19 mouse cellular contexts compared by ENCODE assay signal in the genomic region with DNA sequence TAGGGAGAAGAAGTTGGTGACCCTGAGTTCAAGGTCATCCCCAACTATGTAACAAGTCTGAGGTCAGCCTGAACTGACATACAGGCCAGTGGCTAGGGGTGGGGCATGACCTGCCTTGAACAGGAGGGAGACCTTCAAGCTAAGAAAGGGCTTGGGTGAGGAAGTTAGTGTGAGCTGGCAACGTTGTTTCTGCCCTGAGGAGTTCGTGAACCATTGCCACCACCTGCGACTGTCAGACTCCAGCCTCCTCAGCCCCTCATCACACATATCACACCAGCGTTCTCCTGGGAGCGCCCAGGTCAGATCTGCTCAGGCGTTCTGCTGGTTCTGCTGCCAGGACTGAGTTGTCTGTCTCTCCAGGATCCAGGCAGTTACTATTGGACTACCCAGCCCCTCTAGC. TPM values are rescaled to one million over a fixed set of nuclear protein-coding genes. Genes with fewer than 3 reads are reported as not detected.
"Had no signal": no experiment of that assay in that cellular context is flagged by ENCODE, and none has a peak within 500 bp of the region (broad histone marks: within the 10 kb centered on the region; RNA-seq: fewer than 3 reads in every experiment).

No protein-coding gene starts in this region.

- H3K27me3 ChIP-seq: neural tube, embryonic 13.5 days; neural tube, embryonic 15.5 days; stomach, embryonic 15.5 days had no signal

- H3K4me3 ChIP-seq: neural tube, embryonic 12.5 days; neural tube, embryonic 13.5 days; neural tube, embryonic 15.5 days; stomach, embryonic 15.5 days had no signal

- DNase-seq: retina, postnatal 1 day; right cerebral cortex, adult 18-20 months; right cerebral cortex, postnatal 14 days; right cerebral cortex, postnatal 25 days; right cerebral cortex, postnatal 4 days; spleen, adult 18-20 months; thymus, adult 18-20 months; thymus, adult 2 months; thymus, postnatal 14 days; thymus, postnatal 25 days; thymus, postnatal 36 days; thymus, postnatal 4 days had no signal

- H3K4me2 ChIP-seq: neural tube, embryonic 12.5 days; neural tube, embryonic 13.5 days; neural tube, embryonic 15.5 days; stomach, embryonic 15.5 days had no signal

- H3K27ac ChIP-seq: neural tube, embryonic 12.5 days; neural tube, embryonic 13.5 days; neural tube, embryonic 15.5 days; stomach, embryonic 15.5 days; stomach, postnatal 0 days had no signal

- H3K36me3 ChIP-seq: neural tube, embryonic 12.5 days; neural tube, embryonic 13.5 days; neural tube, embryonic 15.5 days; stomach, embryonic 15.5 days had no signal

RNA-seq across cellular contexts. Expression of a gene that starts 20.5 kb away (rescaled TPM):
- total RNA-seq: neutrophil, adult 5-6 weeks had no signal
- polyA plus RNA-seq: small intestine, adult 2 months had no signal
